Mouse (Mus musculus) CH12.LX (cell line): ENCODE data around the gene Spdye4b. TPM values are rescaled to one million over a fixed set of nuclear protein-coding genes. Genes with fewer than 3 reads are reported as not detected.

ENCODE experiments used
- DNase-seq: peaks from one replicate; pipeline ENCODE4 v3.0.0-alpha.2; 2013; ENCODE audit errors: extremely low read depth
- H3K27ac ChIP-seq: 2 replicates; pipeline ENCODE4 v1.5.1; 2012; ENCODE audit warnings: low read depth, mild to moderate bottlenecking, control low read depth, moderate library complexity; ENCODE audit not compliant: insufficient read depth
- H3K27me3 ChIP-seq: replicated peaks from 2 replicates; pipeline ENCODE3; 2012; ENCODE audit warnings: inconsistent platforms
- H3K36me3 ChIP-seq, 2 experiments: replicated peaks in 1 of 2; 2 replicates each; pipeline versions ENCODE3 to v1.6.1; 2012; ENCODE audit warnings: inconsistent platforms in 1 of 2, low read length in 1 of 2, mild to moderate bottlenecking in 1 of 2, mixed read lengths in 1 of 2, moderate library complexity in 1 of 2; ENCODE audit not compliant: control insufficient read depth in 1 of 2, insufficient read depth in 1 of 2
- H3K4me1 ChIP-seq, 2 experiments: 2 replicates each; pipeline ENCODE4 v1.6.1; 2012; ENCODE audit warnings: inconsistent platforms in 1 of 2, moderate library complexity in 1 of 2; ENCODE audit not compliant: insufficient read depth in 2 of 2, control insufficient read depth in 1 of 2
- H3K4me2 ChIP-seq: 2 replicates; pipeline ENCODE4 v1.6.1; 2012; ENCODE audit warnings: low read depth, mild to moderate bottlenecking, control low read depth; ENCODE audit not compliant: poor library complexity, insufficient read depth, severe bottlenecking
- H3K4me3 ChIP-seq, 3 experiments: fragments of 150-350 bp in 1 of 3; sonication (generic) in 1 of 3; replicated peaks in 1 of 3; 2 replicates each; pipeline versions ENCODE3 to v1.5.1; 2011 to 2012; ENCODE audit warnings: low read depth in 2 of 3, low read length in 2 of 3, mild to moderate bottlenecking in 2 of 3, moderate library complexity in 2 of 3, control low read depth in 1 of 3, improper control_type of control experiment in 1 of 3, inconsistent platforms in 1 of 3, mixed read lengths in 1 of 3; ENCODE audit not compliant: poor library complexity in 1 of 3
- H3K79me2 ChIP-seq: replicated peaks from 2 replicates; pipeline ENCODE4 v1.6.1; 2012; ENCODE audit warnings: mild to moderate bottlenecking, moderate library complexity; ENCODE audit not compliant: control insufficient read depth, poor library complexity, insufficient read depth, severe bottlenecking; ENCODE audit errors: extremely low read depth
- H3K9ac ChIP-seq: 2 replicates; pipeline ENCODE4 v1.6.1; 2012; ENCODE audit warnings: low read depth, mild to moderate bottlenecking, control low read depth, moderate library complexity; ENCODE audit not compliant: insufficient read depth
- H3K9me3 ChIP-seq: replicated peaks from 2 replicates; pipeline ENCODE3; 2012; ENCODE audit warnings: low read length, inconsistent platforms, mixed read lengths
- CHD2 ChIP-seq: IDR thresholded peaks from 2 replicates; pipeline ENCODE4 v1.6.1; 2011; ENCODE audit warnings: low read length, improper control_type of control experiment
- CTCF ChIP-seq, 2 experiments: IDR thresholded peaks in 1 of 2; conservative IDR thresholded peaks in 1 of 2; 2 replicates each; pipeline ENCODE4 v1.5.1; 2011 to 2012; ENCODE audit warnings: low read depth in 2 of 2, low read length in 2 of 2, improper control_type of control experiment in 1 of 2, inconsistent platforms in 1 of 2, mild to moderate bottlenecking in 1 of 2, moderate library complexity in 1 of 2
- E2F4 ChIP-seq: IDR thresholded peaks from 2 replicates; pipeline ENCODE4 v1.6.1; 2011; ENCODE audit warnings: low read depth, low read length, improper control_type of control experiment; ENCODE audit not compliant: insufficient replicate concordance
- EP300 ChIP-seq: IDR thresholded peaks from 2 replicates; pipeline ENCODE4 v1.6.1; 2011; ENCODE audit warnings: low read length, improper control_type of control experiment
- ETS1 ChIP-seq: conservative IDR thresholded peaks from 2 replicates; pipeline ENCODE4 v1.6.1; 2012; ENCODE audit warnings: low read depth, mild to moderate bottlenecking, inconsistent platforms, low read length, improper control_type of control experiment, moderate library complexity
- GABPA ChIP-seq: IDR thresholded peaks from 2 replicates; pipeline ENCODE4 v1.6.1; 2012; ENCODE audit warnings: low read depth, low read length, improper control_type of control experiment, inconsistent platforms; ENCODE audit not compliant: insufficient replicate concordance
- IRF4 ChIP-seq: IDR thresholded peaks from 2 replicates; pipeline ENCODE4 v1.6.1; 2014; ENCODE audit warnings: low read depth, mild to moderate bottlenecking, inconsistent platforms, low read length, improper control_type of control experiment
- JUND ChIP-seq: conservative IDR thresholded peaks from 2 replicates; pipeline ENCODE4 v1.6.1; 2011; ENCODE audit warnings: low read depth, low read length, improper control_type of control experiment
- KAT2A ChIP-seq: IDR thresholded peaks from 2 replicates; pipeline ENCODE4 v1.6.1; 2012; ENCODE audit warnings: low read length, improper control_type of control experiment, inconsistent platforms; ENCODE audit not compliant: insufficient replicate concordance
- MAFK ChIP-seq: IDR thresholded peaks from 2 replicates; pipeline ENCODE4 v1.6.1; 2011; ENCODE audit warnings: low read length, improper control_type of control experiment; ENCODE audit not compliant: insufficient replicate concordance
- MXI1 ChIP-seq: IDR thresholded peaks from 2 replicates; pipeline ENCODE4 v1.6.1; 2011; ENCODE audit warnings: mild to moderate bottlenecking, low read depth, low read length, improper control_type of control experiment
- MYC ChIP-seq: IDR thresholded peaks from 2 replicates; pipeline ENCODE4 v1.6.1; 2011; ENCODE audit warnings: low read depth, mild to moderate bottlenecking, improper control_type of control experiment, low read length
- NELFE ChIP-seq: IDR thresholded peaks from 2 replicates; pipeline ENCODE4 v1.6.1; 2011; ENCODE audit warnings: low read depth, low read length, improper control_type of control experiment
- PAX5 ChIP-seq: IDR thresholded peaks from 2 replicates; pipeline ENCODE4 v1.6.1; 2012; ENCODE audit warnings: low read length, inconsistent platforms, mixed read lengths
- POLR2A ChIP-seq: IDR thresholded peaks from 2 replicates; pipeline ENCODE4 v1.6.1; 2011; ENCODE audit warnings: low read depth, mild to moderate bottlenecking, improper control_type of control experiment, low read length
- TBP ChIP-seq: conservative IDR thresholded peaks from 2 replicates; pipeline ENCODE4 v1.6.1; 2011; ENCODE audit warnings: low read depth, low read length, improper control_type of control experiment
- TCF12 ChIP-seq: IDR thresholded peaks from 2 replicates; pipeline ENCODE4 v1.6.1; 2014; ENCODE audit warnings: low read depth, mild to moderate bottlenecking, inconsistent platforms, low read length, improper control_type of control experiment
- USF1 ChIP-seq: IDR thresholded peaks from 2 replicates; pipeline ENCODE4 v1.6.1; 2014; ENCODE audit warnings: low read depth, mild to moderate bottlenecking, inconsistent platforms, low read length, improper control_type of control experiment
- USF2 ChIP-seq: conservative IDR thresholded peaks from 2 replicates; pipeline ENCODE4 v1.6.1; 2011; ENCODE audit warnings: low read depth, low read length, improper control_type of control experiment
- ZKSCAN1 ChIP-seq: IDR thresholded peaks from 2 replicates; pipeline ENCODE4 v1.6.1; 2012; ENCODE audit warnings: low read depth, inconsistent platforms, low read length, improper control_type of control experiment, borderline replicate concordance
- ZNF384 ChIP-seq: IDR thresholded peaks from 2 replicates; pipeline ENCODE4 v1.6.1; 2012; ENCODE audit warnings: low read depth, low read length, improper control_type of control experiment, inconsistent platforms
- dilution Hi-C: fragments of 300-500 bp; cut with MboI; formaldehyde crosslinking; loops from 2 replicates; pipeline ENCODE4 v1.14.3; 2020; ENCODE audit warnings: low sequenced_read_pairs; ENCODE audit not compliant: extremely low pct_unique_long_range_greater_than_20kb, extremely low pct_ligation_motif_present
- in situ Hi-C: fragments of 300-500 bp; cut with MboI; formaldehyde crosslinking; loops from 3 replicates; pipeline ENCODE4 v1.14.3; 2019; ENCODE audit warnings: low sequenced_read_pairs, low pct_ligation_motif_present, low pct_unique_long_range_greater_than_20kb, mixed read lengths
- polyA plus RNA-seq: library from polyadenylated mRNA; unstranded; fragments of >175 nt; gene quantifications from 2 replicates; pipeline ENCODE4 v1.2.1, GENCODE M21; 2012; ENCODE audit warnings: low read depth; ENCODE audit not compliant: insufficient read length
- total RNA-seq, 2 experiments: library from RNA; depleted of rRNA; stranded (reverse); fragments of 300-350 nt in 1 of 2; fragments of >200 nt in 1 of 2; gene quantifications; 2 replicates each; pipeline ENCODE4 v1.2.3; 2012 to 2014

Spdye4b gene
- total and polyA plus RNA-seq, 3 experiments: not detected

- H3K79me2 ChIP-seq: no peaks in the 10 kb centered on the region
- H3K27ac ChIP-seq: no peak overlapping the region
- peaks cover 75 to 94% of the 10 kb centered on the region in 2 experiments for H3K36me3 ChIP-seq
- TF ChIP-seq USF2 (no peak), TBP (no peak), USF1 (no peak), ZNF384 (no peak), MYC (no peak), MXI1 (no peak), TCF12 (no peak), POLR2A (no peak), GABPA (no peak), EP300 (no peak), MAFK (no peak), ETS1 (no peak), IRF4 (no peak), KAT2A (no peak), PAX5 (no peak), E2F4 (no peak), CHD2 (no peak), JUND (no peak)
- no peak for DNase-seq
- no peaks in the 10 kb centered on the region for H3K27me3 ChIP-seq
- H3K9ac ChIP-seq: no peak overlapping the region
- dilution Hi-C loops: no loop called here
- no peak overlapping the region for H3K4me3 ChIP-seq
- H3K9me3 ChIP-seq: peaks cover 12% of the 10 kb centered on the region
- no peak overlapping the region for H3K4me2 ChIP-seq
- in situ Hi-C loops: no loop called here
- peaks cover 0 to 3% of the 10 kb centered on the region in 2 experiments; a peak in 1 of 4 replicates for H3K4me1 ChIP-seq
Measured at GRCm38 (mm10) chr5:143244926-143245325, 64.1 kb downstream of the Spdye4b start.

- Histone ChIP-seq H3K9me3 (peaks cover 35% of the 10 kb centered on the region), H3K27me3 (no peaks in the 10 kb centered on the region), H3K4me3 (no peak overlapping the region), H3K4me2 (no peak overlapping the region), H3K9ac (no peak overlapping the region), H3K27ac (no peak overlapping the region), H3K36me3 (peaks cover 42 to 90% of the 10 kb centered on the region in 2 experiments), H3K4me1 (peaks cover 0 to 3% of the 10 kb centered on the region in 2 experiments; a peak in 1 of 4 replicates), H3K79me2 (no peaks in the 10 kb centered on the region)
- TF ChIP-seq ZKSCAN1 (no peak), CTCF (conservative IDR thresholded peaks at IDR 0.05 in 1 of 2, IDR thresholded peaks at IDR 0.05 in 1 of 2; ENCODE audit: low read depth in 2 of 2, low read length in 2 of 2) (no peak), NELFE (no peak)
- dilution Hi-C loops (no loop called here), in situ Hi-C loops (no loop called here)
- no peak for DNase-seq
Measured at GRCm38 (mm10) chr5:143252039-143252438, 71.2 kb downstream of the Spdye4b start.
